ENCODE assay signal across 7 mouse cellular contexts in the genomic region with DNA sequence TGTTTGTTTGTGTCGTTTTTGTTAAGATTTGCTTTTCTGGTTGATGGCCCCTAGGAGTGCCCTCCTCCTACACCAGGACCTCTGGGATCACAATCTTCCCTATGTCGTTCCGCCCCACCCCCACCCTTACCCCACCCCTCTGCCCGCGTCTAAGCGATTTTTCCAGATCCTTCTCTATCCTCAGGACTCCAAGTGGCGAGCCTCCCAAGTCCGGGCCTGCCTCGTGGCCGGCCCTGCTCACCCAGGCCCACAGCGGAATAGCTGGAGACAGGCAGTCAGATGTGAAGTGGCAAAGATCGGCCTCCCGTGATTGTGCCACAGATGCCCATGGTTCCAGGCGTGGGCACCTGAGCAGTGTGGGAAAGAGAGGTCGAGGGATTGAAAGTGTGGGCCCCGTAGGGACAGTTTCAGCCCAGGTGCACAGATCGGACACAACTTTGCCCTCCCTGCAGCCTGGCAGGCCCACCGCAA. TPM values are rescaled to one million over a fixed set of nuclear protein-coding genes. Genes with fewer than 3 reads are reported as not detected.
DNase-seq lines count a peak whose midpoint lies in the region; ATAC-seq and TF ChIP-seq lines count a peak whose summit lies in the region.

No protein-coding gene starts in this region.

- peak; percentile 26 to 35 for DNase-seq in urinary bladder, adult 18-20 months (ENCODE audit: low spot score in 2 of 2)
- no peak for DNase-seq in urinary bladder, adult 2 months (ENCODE audit: low spot score)
- peak; percentile 28 to 52 for DNase-seq in lung, postnatal 4 days
- DNase-seq in ovary, postnatal 36 days (ENCODE audit: low spot score), result no peak
- no peak for DNase-seq in T-cell, adult 2 months (ENCODE audit: low spot score)

- H3K4me1 ChIP-seq in intestine, postnatal 0 days (replicated peaks; ENCODE audit: control insufficient read depth, insufficient read depth, low read length), result no peaks in the 10 kb centered on the region; the same call in 1 of the 2 replicates

- peak overlapping the region; percentile 83 for H3K4me2 ChIP-seq in intestine, postnatal 0 days (replicated peaks; ENCODE audit: low read depth)

- H3K4me3 ChIP-seq in intestine, postnatal 0 days (ENCODE audit: low read depth, low read length), result peak overlapping the region; percentile 97

- ATAC-seq in erythroblast, adult 5-6 weeks (replicated peaks; ENCODE audit: low FRiP score, poor library complexity, severe bottlenecking), result 0 out of 2 replicates have a peak, but pooled peaks have one; percentile 4
- peak; percentile 14 for ATAC-seq in intestine, postnatal 0 days

- no peaks in the 10 kb centered on the region for H3K27me3 ChIP-seq in intestine, postnatal 0 days (replicated peaks; ENCODE audit: control insufficient read depth, insufficient read depth, low read length)

- H3K9ac ChIP-seq in intestine, postnatal 0 days (ENCODE audit: low read depth, low read length), result peak overlapping the region; percentile 55

- TF ChIP-seq CTCF in intestine, postnatal 0 days (IDR thresholded peaks at IDR 0.05; ENCODE audit: low read depth), result no peak

- peaks cover 21% of the 10 kb centered on the region for H3K36me3 ChIP-seq in intestine, postnatal 0 days (ENCODE audit: control insufficient read depth, insufficient read depth)

- H3K27ac ChIP-seq in intestine, postnatal 0 days (ENCODE audit: low read depth, low read length), result peak overlapping the region; percentile 10; the same call in 1 of the 2 replicates

- no peaks in the 10 kb centered on the region for H3K9me3 ChIP-seq in intestine, postnatal 0 days (ENCODE audit: control insufficient read depth)

- WGBS in intestine, postnatal 0 days, result 18% methylated on average over 18 of the region's 18 CpGs

RNA-seq across cellular contexts. Expression of a gene that starts 0.4 kb away (rescaled TPM):
- polyA plus RNA-seq in urinary bladder, adult 2 months (2012; rRNA removed), result 115 and 121 TPM in 2 replicates
- 16.1 and 19.2 TPM in 2 replicates for total RNA-seq in erythroblast, adult 5-6 weeks (2015; ENCODE audit: low replicate concordance)
- 34.8 and 68.4 TPM in 2 replicates for total RNA-seq in erythroblast, adult 5-6 weeks (2017; ENCODE audit: low replicate concordance)
- polyA plus RNA-seq in intestine, postnatal 0 days (2015; fragmentation: Nextera tagmentation; extraction: Ambion mirVana), result 113 and 116 TPM in 2 replicates

RNA-seq across cellular contexts. Expression of a gene that starts 14.2 kb away (rescaled TPM):
- 10.9 and 15.7 TPM in 2 replicates for polyA plus RNA-seq in urinary bladder, adult 2 months (2012; rRNA removed)
- 12.7 and 53.8 TPM in 2 replicates for total RNA-seq in erythroblast, adult 5-6 weeks (2015; ENCODE audit: low replicate concordance)
- 5.3 and 13.7 TPM in 2 replicates for total RNA-seq in erythroblast, adult 5-6 weeks (2017; ENCODE audit: low replicate concordance)
- polyA plus RNA-seq in intestine, postnatal 0 days (2015; fragmentation: Nextera tagmentation; extraction: Ambion mirVana), result 9.4 and 11.9 TPM in 2 replicates

RNA-seq across cellular contexts. Expression of a gene that starts 39.8 kb away (rescaled TPM):
- 5.0 and 5.6 TPM in 2 replicates for polyA plus RNA-seq in urinary bladder, adult 2 months (2012; rRNA removed)
- not detected in 2 replicates for total RNA-seq in erythroblast, adult 5-6 weeks (2015; ENCODE audit: low replicate concordance)
- total RNA-seq in erythroblast, adult 5-6 weeks (2017; ENCODE audit: low replicate concordance), result not detected in 2 replicates
- polyA plus RNA-seq in intestine, postnatal 0 days (2015; fragmentation: Nextera tagmentation; extraction: Ambion mirVana), result 2.3 and 3.4 TPM in 2 replicates

Comparison
In these comparisons a context has a peak if more than half of its experiments do, and no peak if none do; other contexts are left out.
1. DNase-seq: peak in urinary bladder, adult 18-20 months (2 of 2) and lung, postnatal 4 days (2 of 2); none in urinary bladder, adult 2 months (single experiment), ovary, postnatal 36 days (single experiment) and T-cell, adult 2 months (single experiment).